Mouse (Mus musculus) midbrain, embryonic 15.5 days (tissue): ENCODE data around the gene Aoc3. TPM values are rescaled to one million over a fixed set of nuclear protein-coding genes. Genes with fewer than 3 reads are reported as not detected.
"Not testable (repeated sequence)": the region's sequence is repeated elsewhere in the genome, so short reads cannot be mapped to it uniquely, and the experiment has no call there.

ENCODE experiments used
- ATAC-seq: fragments of 200-750 bp; cut with Nextera tagmentation; replicated peaks from 2 replicates; pipeline ENCODE4 v1.8.0; 2017; ENCODE audit warnings: moderate TSS enrichment
- H3K27ac ChIP-seq: fragments of 300-500 bp; sonication (generic); 2 replicates; pipeline ENCODE4 v1.5.1; 2015; ENCODE audit warnings: mild to moderate bottlenecking, inconsistent platforms
- H3K27me3 ChIP-seq: fragments of 300-500 bp; sonication (generic); replicated peaks from 2 replicates; pipeline ENCODE4 v1.6.1; 2015; ENCODE audit warnings: inconsistent platforms
- H3K36me3 ChIP-seq: fragments of 300-500 bp; sonication (generic); replicated peaks from 2 replicates; pipeline ENCODE4 v1.6.1; 2015; ENCODE audit warnings: inconsistent platforms
- H3K4me1 ChIP-seq: fragments of 300-500 bp; sonication (generic); 2 replicates; pipeline ENCODE4 v1.6.1; 2015; ENCODE audit warnings: inconsistent platforms
- H3K4me2 ChIP-seq: fragments of 300-500 bp; sonication (generic); 2 replicates; pipeline ENCODE4 v1.6.1; 2015; ENCODE audit warnings: inconsistent platforms, mild to moderate bottlenecking, moderate library complexity
- H3K4me3 ChIP-seq: fragments of 300-500 bp; sonication (generic); 2 replicates; pipeline ENCODE4 v1.5.1; 2015; ENCODE audit warnings: mild to moderate bottlenecking, inconsistent platforms
- H3K9ac ChIP-seq: fragments of 300-500 bp; sonication (generic); 2 replicates; pipeline ENCODE4 v1.6.1; 2015; ENCODE audit warnings: mild to moderate bottlenecking, inconsistent platforms
- H3K9me3 ChIP-seq: fragments of 300-500 bp; sonication (generic); 2 replicates; pipeline ENCODE4 v1.6.1; 2016; ENCODE audit warnings: inconsistent platforms
- WGBS: fragments of 180-500 bp; shearing (Covaris S2); methylation state at CpG from one replicate; pipeline ENCODE4 v1.1.7; 2015; ENCODE audit warnings: mixed read lengths; 5-methylcytosine and 5-hydroxymethylcytosine counted together
- polyA plus RNA-seq: library from polyadenylated mRNA; unstranded; fragments of >200 nt; fragmentation: Nextera tagmentation; extraction: Ambion mirVana; gene quantifications from 2 replicates; pipeline ENCODE4 v1.2.1, GENCODE M21; 2015

Aoc3 gene
- polyA plus RNA-seq, 1 experiment from 2014 or later = 0.06 TPM

GRCm38 (mm10) chr11:101312150-101312549 lies 18.3 kb upstream of the Aoc3 start:
- no peak for ATAC-seq
- Histone ChIP-seq H3K9ac (no peak overlapping the region), H3K4me2 (no peak overlapping the region), H3K36me3 (no peaks in the 10 kb centered on the region), H3K4me1 (peaks cover 8% of the 10 kb centered on the region), H3K9me3 (no peaks in the 10 kb centered on the region), H3K27ac (no peak overlapping the region), H3K4me3 (no peak overlapping the region), H3K27me3 (0 out of 2 replicates have a peak, but pooled peaks cover 3% of the 10 kb centered on the region)
- WGBS = 81% methylated on average over 3 of the region's 3 CpGs

GRCm38 (mm10) chr11:101314567-101314966 lies 15.8 kb upstream of the Aoc3 start:
- no peaks in the 10 kb centered on the region for H3K9me3 ChIP-seq
- 93% methylated on average over 1 of the region's 1 CpGs for WGBS
- no peak overlapping the region for H3K9ac ChIP-seq
- no peak overlapping the region for H3K27ac ChIP-seq
- peaks cover 7% of the 10 kb centered on the region; the same call in 1 of the 2 replicates for H3K36me3 ChIP-seq
- H3K4me1 ChIP-seq = peaks cover 18% of the 10 kb centered on the region
- H3K4me3 ChIP-seq = no peak overlapping the region
- H3K4me2 ChIP-seq = no peak overlapping the region
- ATAC-seq = no peak
- H3K27me3 ChIP-seq = no peaks in the 10 kb centered on the region

- Histone ChIP-seq H3K4me3 (peak overlapping the region; percentile 96), H3K9ac (peak overlapping the region; percentile 96), H3K9me3 (no peaks in the 10 kb centered on the region), H3K36me3 (peaks cover 13% of the 10 kb centered on the region; the same call in 1 of the 2 replicates), H3K27ac (peak overlapping the region; percentile 85), H3K4me2 (peak overlapping the region; percentile 92), H3K4me1 (peaks cover 18% of the 10 kb centered on the region), H3K27me3 (no peaks in the 10 kb centered on the region)
- ATAC-seq = no peak
- WGBS = 80% methylated on average over 8 of the region's 8 CpGs
Observed at GRCm38 (mm10) chr11:101315082-101315650, 15.2 kb upstream of the Aoc3 start.

- Histone ChIP-seq H3K4me3 (peak within 1 kb of the TSS; percentile 96), H3K27ac (peak within 1 kb of the TSS; percentile 85), H3K9ac (peak within 1 kb of the TSS; percentile 96), H3K4me2 (peak within 1 kb of the TSS; percentile 92), H3K9me3 (no peaks in the 10 kb centered on the region), H3K4me1 (peaks cover 18% of the 10 kb centered on the region), H3K27me3 (no peaks in the 10 kb centered on the region), H3K36me3 (peaks cover 21% of the 10 kb centered on the region)
- peak; percentile 95 for ATAC-seq
- WGBS = under 1% methylated on average over 54 of the region's 62 CpGs
Observed at GRCm38 (mm10) chr11:101315665-101316500, 14.5 kb upstream of the Aoc3 start, which contains the start of gene Psme3. TSS of gene Psme3 (plus strand) at chr11:101316213.

GRCm38 (mm10) chr11:101316501-101316917 lies 13.9 kb upstream of the Aoc3 start:
- peak; percentile 81 for ATAC-seq
- H3K4me2 ChIP-seq = peak overlapping the region; percentile 92
- H3K9ac ChIP-seq = peak overlapping the region; percentile 96
- peaks cover 25% of the 10 kb centered on the region for H3K36me3 ChIP-seq
- under 1% methylated on average over 17 of the region's 17 CpGs for WGBS
- peaks cover 18% of the 10 kb centered on the region for H3K4me1 ChIP-seq
- H3K27ac ChIP-seq = peak overlapping the region; percentile 85
- H3K4me3 ChIP-seq = peak overlapping the region; percentile 96
- H3K27me3 ChIP-seq = no peaks in the 10 kb centered on the region
- H3K9me3 ChIP-seq = no peaks in the 10 kb centered on the region

- WGBS = 10% methylated on average over 4 of the region's 4 CpGs
- H3K4me1 ChIP-seq = no peaks in the 10 kb centered on the region
- peak; percentile 70 for ATAC-seq
- no peaks in the 10 kb centered on the region for H3K27me3 ChIP-seq
- H3K4me3 ChIP-seq = no peak overlapping the region
- H3K9me3 ChIP-seq = no peaks in the 10 kb centered on the region
- no peak overlapping the region for H3K9ac ChIP-seq
- no peak overlapping the region for H3K4me2 ChIP-seq
- no peak overlapping the region for H3K27ac ChIP-seq
- peaks cover 46% of the 10 kb centered on the region for H3K36me3 ChIP-seq
Observed at GRCm38 (mm10) chr11:101323609-101324008, 6.8 kb upstream of the Aoc3 start.

- Histone ChIP-seq H3K27ac (no peak within 1 kb of the TSS), H3K9ac (no peak within 1 kb of the TSS), H3K4me1 (no peaks in the 10 kb centered on the region), H3K4me2 (no peak within 1 kb of the TSS), H3K36me3 (peaks cover 37% of the 10 kb centered on the region), H3K4me3 (no peak within 1 kb of the TSS), H3K9me3 (no peaks in the 10 kb centered on the region), H3K27me3 (no peaks in the 10 kb centered on the region)
- WGBS = 95% methylated on average over 5 of the region's 5 CpGs
- no peak for ATAC-seq
Observed at GRCm38 (mm10) chr11:101324763-101325162, 5.6 kb upstream of the Aoc3 start, which contains the start of gene Aoc2. TSS of gene Aoc2 (plus strand) at chr11:101325063.

- not testable (repeated sequence) for H3K27ac ChIP-seq, H3K4me2 ChIP-seq, H3K9ac ChIP-seq, H3K4me3 ChIP-seq, H3K27me3 ChIP-seq, H3K4me1 ChIP-seq, H3K9me3 ChIP-seq
- 92% methylated on average over 11 of the region's 11 CpGs for WGBS
- ATAC-seq = peak; percentile 33; the same call in 1 of the 2 replicates
- peaks cover 33% of the 10 kb centered on the region for H3K36me3 ChIP-seq
Observed at GRCm38 (mm10) chr11:101325201-101325600, 5.2 kb upstream of the Aoc3 start.

GRCm38 (mm10) chr11:101326147-101326546 lies 4.3 kb upstream of the Aoc3 start:
- 86% methylated on average over 11 of the region's 11 CpGs for WGBS
- Histone ChIP-seq H3K27me3 (no peaks in the 10 kb centered on the region), H3K27ac (no peak overlapping the region), H3K36me3 (peaks cover 23% of the 10 kb centered on the region), H3K4me1 (no peaks in the 10 kb centered on the region), H3K4me2 (no peak overlapping the region), H3K9ac (no peak overlapping the region), H3K9me3 (no peaks in the 10 kb centered on the region), H3K4me3 (no peak overlapping the region)
- ATAC-seq = no peak

- Histone ChIP-seq H3K27ac (no peak overlapping the region), H3K4me2 (no peak overlapping the region), H3K36me3 (peaks cover 15% of the 10 kb centered on the region; the same call in 1 of the 2 replicates), H3K4me3 (no peak overlapping the region), H3K27me3 (no peaks in the 10 kb centered on the region), H3K9ac (no peak overlapping the region), H3K4me1 (no peaks in the 10 kb centered on the region), H3K9me3 (no peaks in the 10 kb centered on the region)
- 54% methylated on average over 3 of the region's 3 CpGs for WGBS
- no peak for ATAC-seq
Observed at GRCm38 (mm10) chr11:101327311-101327710, 3.1 kb upstream of the Aoc3 start.

GRCm38 (mm10) chr11:101328941-101329635 lies 1.3 kb upstream of the Aoc3 start:
- no peak overlapping the region for H3K27ac ChIP-seq
- no peak overlapping the region for H3K4me3 ChIP-seq
- H3K4me1 ChIP-seq = no peaks in the 10 kb centered on the region
- no peak overlapping the region for H3K4me2 ChIP-seq
- no peaks in the 10 kb centered on the region for H3K27me3 ChIP-seq
- no peaks in the 10 kb centered on the region for H3K9me3 ChIP-seq
- peaks cover 6% of the 10 kb centered on the region; the same call in 1 of the 2 replicates for H3K36me3 ChIP-seq
- 83% methylated on average over 6 of the region's 6 CpGs for WGBS
- H3K9ac ChIP-seq = no peak overlapping the region
- ATAC-seq = no peak

GRCm38 (mm10) chr11:101330961-101331360 lies 556 bp downstream of the Aoc3 start:
- not testable (repeated sequence) for H3K36me3 ChIP-seq, H3K4me2 ChIP-seq, H3K27ac ChIP-seq, H3K9me3 ChIP-seq, ATAC-seq, H3K9ac ChIP-seq, H3K4me3 ChIP-seq, H3K4me1 ChIP-seq, H3K27me3 ChIP-seq
- WGBS = 82% methylated on average over 6 of the region's 6 CpGs
